Mouse (Mus musculus) intestine, embryonic 16.5 days (tissue): Measurements from ENCODE around the gene Brix1. TPM values are rescaled to one million over a fixed set of nuclear protein-coding genes. Genes with fewer than 3 reads are reported as not detected.

ENCODE experiments used
- ATAC-seq: fragments of 200-750 bp; cut with Nextera tagmentation; 2 replicates; pipeline ENCODE4 v1.8.0; 2017; ENCODE audit warnings: moderate TSS enrichment, moderate library complexity
- H3K27ac ChIP-seq: fragments of 300-500 bp; sonication (generic); 2 replicates; pipeline ENCODE4 v1.5.1; 2014; ENCODE audit warnings: mild to moderate bottlenecking, low read length
- H3K27me3 ChIP-seq: fragments of 300-500 bp; sonication (generic); replicated peaks from 2 replicates; pipeline ENCODE4 v1.6.1; 2014; ENCODE audit warnings: low read length, control low read depth, mixed read lengths; ENCODE audit not compliant: control insufficient read depth, insufficient read depth
- H3K36me3 ChIP-seq: fragments of 300-500 bp; sonication (generic); 2 replicates; pipeline ENCODE4 v1.6.1; 2014; ENCODE audit warnings: low read length, control low read depth; ENCODE audit not compliant: control insufficient read depth, insufficient read depth
- H3K4me1 ChIP-seq: fragments of 300-500 bp; sonication (generic); 2 replicates; pipeline ENCODE4 v1.6.1; 2014; ENCODE audit warnings: low read length, control low read depth, mixed read lengths; ENCODE audit not compliant: control insufficient read depth, insufficient read depth
- H3K4me2 ChIP-seq: fragments of 300-500 bp; sonication (generic); 2 replicates; pipeline ENCODE4 v1.6.1; 2014; ENCODE audit warnings: low read depth, low read length, control low read depth
- H3K4me3 ChIP-seq: fragments of 300-500 bp; sonication (generic); 2 replicates; pipeline ENCODE4 v1.5.1; 2014; ENCODE audit warnings: mild to moderate bottlenecking, low read length
- H3K9ac ChIP-seq: fragments of 300-500 bp; sonication (generic); 2 replicates; pipeline ENCODE4 v1.6.1; 2014; ENCODE audit warnings: low read depth, low read length
- H3K9me3 ChIP-seq: fragments of 300-500 bp; sonication (generic); 2 replicates; pipeline ENCODE4 v1.6.1; 2016; ENCODE audit warnings: low read length, control low read depth; ENCODE audit not compliant: control insufficient read depth
- WGBS: fragments of 180-500 bp; shearing (Covaris S2); extraction: QIAGEN DNeasy Blood & Tissue Kit; methylation state at CpG from one replicate; pipeline ENCODE4 v1.1.7; 2014; 5-methylcytosine and 5-hydroxymethylcytosine counted together
- polyA plus RNA-seq: library from polyadenylated mRNA; unstranded; fragments of >200 nt; fragmentation: Nextera tagmentation; extraction: Ambion mirVana; gene quantifications from 2 replicates; pipeline ENCODE4 v1.2.1, GENCODE M21; 2015

Brix1 gene
- polyA plus RNA-seq, 1 experiment from 2014 or later, result 95.5 TPM

- Histone ChIP-seq H3K27ac (no peak overlapping the region), H3K4me1 (no peaks in the 10 kb centered on the region), H3K9me3 (no peaks in the 10 kb centered on the region), H3K4me2 (no peak overlapping the region), H3K36me3 (no peaks in the 10 kb centered on the region), H3K27me3 (no peaks in the 10 kb centered on the region), H3K4me3 (no peak overlapping the region), H3K9ac (no peak overlapping the region)
- 91% methylated on average over 13 of the region's 13 CpGs for WGBS
- no peak for ATAC-seq
Observed at GRCm38 (mm10) chr15:10426545-10427266, 59.0 kb downstream of the Brix1 start.

- no peaks in the 10 kb centered on the region for H3K9me3 ChIP-seq
- no peak overlapping the region for H3K27ac ChIP-seq
- no peak overlapping the region for H3K4me2 ChIP-seq
- no peaks in the 10 kb centered on the region for H3K27me3 ChIP-seq
- H3K9ac ChIP-seq, result no peak overlapping the region
- no peaks in the 10 kb centered on the region for H3K4me1 ChIP-seq
- no peak overlapping the region for H3K4me3 ChIP-seq
- ATAC-seq, result no peak
- no peaks in the 10 kb centered on the region for H3K36me3 ChIP-seq
- WGBS, result 95% methylated on average over 6 of the region's 6 CpGs
Observed at GRCm38 (mm10) chr15:10426124-10426523, 59.6 kb downstream of the Brix1 start.

Other genes starting within 250 kb of the Brix1 start
- gene Gm21973, start 160.6 kb downstream of the Brix1 start, polyA plus RNA-seq, result 0.54 TPM in 1 of 2 replicates, not detected in the other
- 0.33 and 0.44 TPM in 2 replicates for gene Agxt2, start 127.4 kb downstream of the Brix1 start, polyA plus RNA-seq
- gene Dnajc21, start 15.4 kb downstream of the Brix1 start, polyA plus RNA-seq, result 4.7 and 5.0 TPM in 2 replicates
- gene Rad1, start 71 bp upstream of the Brix1 start, polyA plus RNA-seq, result 18.5 and 21.9 TPM in 2 replicates
- not detected in 2 replicates for gene Ttc23l, start 72.7 kb upstream of the Brix1 start, polyA plus RNA-seq
- gene Rai14, start 228.7 kb upstream of the Brix1 start, polyA plus RNA-seq, result 11.5 and 11.7 TPM in 2 replicates